Mouse (Mus musculus) adrenal gland, postnatal 4 days (tissue): Measurements from ENCODE around the gene 1700029I15Rik. TPM values are rescaled to one million over a fixed set of nuclear protein-coding genes. Genes with fewer than 3 reads are reported as not detected.

ENCODE experiments used
- DNase-seq, 2 experiments: peaks; one replicate each; pipeline ENCODE4 v3.0.0; 2021 to 2022; ENCODE audit warnings: low spot score in 2 of 2, mixed read lengths in 2 of 2
- total RNA-seq, 2 experiments: library from RNA; stranded (reverse); gene quantifications; 2 replicates each; pipeline ENCODE4 v1.2.3; 2021

The 1700029I15Rik gene
- total RNA-seq, 2 experiments from 2014 or later: 13.8 to 13.9 TPM

DNA sequence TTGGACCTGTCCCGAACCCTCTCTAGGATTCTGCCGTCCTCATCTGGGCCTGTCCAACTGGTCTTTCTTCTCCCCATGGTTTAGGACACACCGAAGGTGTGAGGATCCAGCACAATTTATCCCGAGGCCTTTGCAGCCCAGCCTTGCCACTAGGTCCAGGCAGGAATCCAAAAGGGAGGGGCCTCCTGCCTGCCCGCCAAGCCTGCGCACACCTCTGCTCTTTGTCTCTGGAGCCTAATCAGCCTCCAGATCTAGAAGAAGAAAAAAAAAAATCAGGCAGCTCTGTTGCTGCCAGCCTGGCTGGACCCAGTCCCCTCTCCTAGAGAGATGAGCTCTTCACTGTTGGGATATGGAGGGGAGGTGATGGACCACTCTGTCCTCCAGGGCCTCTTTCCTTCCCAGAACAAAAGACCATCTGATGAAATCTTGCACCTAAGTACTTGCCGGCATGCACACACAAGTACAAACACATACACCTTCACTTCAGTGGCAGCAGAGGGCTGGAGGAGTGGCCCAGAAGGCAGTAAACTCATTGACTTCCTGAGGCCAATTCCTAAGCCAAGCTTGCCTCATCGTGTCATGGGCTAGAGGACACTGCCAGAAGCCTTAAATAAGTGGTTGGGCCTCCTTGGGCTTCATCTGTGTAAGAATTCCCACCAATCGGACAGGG, 9.4 kb upstream of the 1700029I15Rik start:
- no peak for DNase-seq

DNA sequence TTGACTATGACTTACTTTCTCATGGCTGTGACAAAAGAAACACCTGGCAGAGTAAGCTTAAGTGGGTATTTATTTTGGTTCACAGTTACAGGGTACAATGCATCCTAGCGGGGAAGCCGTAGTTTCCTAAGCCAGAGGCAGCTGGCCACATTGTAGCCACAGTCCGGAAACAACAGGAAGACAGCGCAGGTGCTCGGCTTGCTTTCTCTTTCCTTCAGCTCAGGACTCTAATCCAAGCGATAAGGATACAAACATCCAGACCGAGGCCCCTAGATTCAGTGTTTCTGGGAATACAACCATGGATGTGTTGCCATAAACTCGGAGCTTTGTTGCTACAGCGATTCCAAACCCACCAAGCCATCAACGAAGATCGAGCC, 8.9 kb upstream of the 1700029I15Rik start:
- no peak for DNase-seq

DNA sequence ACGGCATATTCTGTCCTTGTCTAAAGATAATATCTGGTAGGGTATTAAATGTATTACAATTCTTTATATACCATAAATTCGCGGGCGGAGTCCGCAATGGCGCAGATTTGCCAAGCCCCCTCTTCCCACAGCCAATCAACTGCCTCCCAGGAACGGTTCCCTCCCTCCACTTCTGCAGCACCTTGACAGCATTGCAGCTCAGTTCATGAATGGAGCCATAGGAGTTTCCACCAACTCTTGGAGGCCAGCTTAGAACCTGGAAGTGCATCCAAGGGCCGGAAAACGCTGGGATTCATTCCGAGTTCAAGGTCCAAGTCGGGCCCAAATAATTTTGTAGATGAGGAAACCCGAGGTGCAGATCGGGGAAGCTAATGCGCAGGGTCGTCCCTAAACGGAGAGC, 7.8 kb upstream of the 1700029I15Rik start, which contains the start of the genes Pex16 and Large2:
Gene Pex16, plus strand, starts transcription at position 163 of the 400 bp plus-strand sequence.
Gene Large2, minus strand, starts transcription at position 356 of the 400 bp plus-strand sequence.
- no peak for DNase-seq

DNA sequence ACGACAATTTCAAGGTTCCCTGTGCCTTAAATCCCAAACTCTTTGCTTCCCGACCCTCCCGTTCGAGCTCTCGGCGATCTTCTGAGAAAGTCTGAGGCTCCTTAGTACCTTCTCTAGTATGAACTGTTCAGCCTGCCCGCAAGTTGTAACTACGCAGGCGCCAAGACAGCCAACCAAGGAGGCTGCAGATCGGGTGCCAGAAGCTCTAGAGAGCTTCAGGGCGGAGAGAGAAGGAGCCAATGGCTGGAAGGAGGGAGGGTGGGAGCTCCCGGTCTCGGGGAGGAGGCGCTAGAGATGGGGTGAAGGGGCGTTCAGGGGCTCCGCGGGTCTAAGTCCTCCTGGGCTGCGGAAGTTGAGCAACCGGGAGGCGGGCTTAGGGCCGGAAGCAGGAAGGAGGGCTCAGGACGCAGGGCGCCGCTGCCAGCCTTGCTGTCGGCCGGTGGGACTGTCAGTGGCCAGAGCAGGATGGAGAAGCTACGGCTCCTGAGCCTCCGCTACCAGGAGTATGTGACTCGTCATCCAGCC, 7.2 kb upstream of the 1700029I15Rik start:
- peak; percentile 77 to 85 for DNase-seq

DNA sequence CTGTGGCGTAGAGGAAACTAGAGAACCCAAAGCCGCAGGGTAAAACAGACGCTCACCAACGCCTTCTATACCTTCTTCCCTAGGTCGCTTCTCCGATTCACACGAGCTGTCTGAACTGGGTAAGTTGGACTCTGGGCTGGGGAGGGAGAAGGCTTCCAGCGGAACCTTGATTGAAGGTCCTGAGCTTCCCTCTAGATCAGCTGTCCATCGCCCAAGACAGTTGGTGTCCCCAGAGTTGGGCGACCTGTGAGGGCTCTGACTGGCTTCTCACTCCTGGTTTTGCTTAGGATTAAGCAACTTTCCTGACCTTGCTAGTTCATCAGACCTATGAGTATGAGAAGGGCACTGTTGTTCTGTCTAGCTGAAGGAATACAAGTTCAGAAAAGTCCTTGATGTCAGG, 6.5 kb upstream of the 1700029I15Rik start:
- no peak for DNase-seq

DNA sequence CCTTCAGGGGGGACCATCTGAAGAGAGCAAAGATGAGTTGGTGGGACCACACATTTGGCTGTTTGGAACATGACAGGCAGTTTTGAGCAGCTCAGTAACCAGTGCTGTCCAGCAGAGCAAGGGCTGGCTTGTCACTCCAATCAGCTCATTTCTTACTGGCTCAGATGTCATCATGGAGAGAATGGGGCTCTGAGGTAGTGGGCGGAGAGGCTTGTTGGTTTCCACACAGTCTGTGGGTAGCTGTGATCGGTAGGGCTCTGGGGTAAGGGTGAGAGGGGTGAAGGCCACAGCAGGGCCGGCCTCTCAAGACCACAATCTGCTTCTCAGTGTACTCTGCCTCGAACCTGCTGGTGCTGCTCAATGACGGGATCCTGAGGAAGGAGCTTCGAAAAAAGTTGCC, 6.0 kb upstream of the 1700029I15Rik start:
- no peak for DNase-seq

DNA sequence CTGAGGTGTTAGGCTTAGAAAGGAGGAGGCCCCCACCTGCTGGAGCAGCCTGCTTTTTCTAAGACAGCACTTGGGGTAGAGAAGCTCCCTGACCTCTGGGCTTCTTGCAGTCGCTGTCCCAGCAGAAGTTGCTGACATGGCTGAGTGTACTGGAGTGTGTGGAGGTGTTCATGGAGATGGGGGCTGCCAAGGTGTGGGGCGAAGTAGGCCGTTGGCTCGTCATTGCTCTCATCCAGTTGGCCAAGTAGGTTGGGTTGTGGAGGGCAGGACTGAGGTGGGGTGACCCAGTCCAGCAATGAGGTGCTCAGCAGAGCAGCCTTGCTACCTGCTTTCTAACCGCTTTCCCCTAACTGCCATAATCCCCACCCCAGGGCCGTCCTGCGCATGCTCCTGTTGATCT, 5.0 kb upstream of the 1700029I15Rik start:
- no peak for DNase-seq

DNA sequence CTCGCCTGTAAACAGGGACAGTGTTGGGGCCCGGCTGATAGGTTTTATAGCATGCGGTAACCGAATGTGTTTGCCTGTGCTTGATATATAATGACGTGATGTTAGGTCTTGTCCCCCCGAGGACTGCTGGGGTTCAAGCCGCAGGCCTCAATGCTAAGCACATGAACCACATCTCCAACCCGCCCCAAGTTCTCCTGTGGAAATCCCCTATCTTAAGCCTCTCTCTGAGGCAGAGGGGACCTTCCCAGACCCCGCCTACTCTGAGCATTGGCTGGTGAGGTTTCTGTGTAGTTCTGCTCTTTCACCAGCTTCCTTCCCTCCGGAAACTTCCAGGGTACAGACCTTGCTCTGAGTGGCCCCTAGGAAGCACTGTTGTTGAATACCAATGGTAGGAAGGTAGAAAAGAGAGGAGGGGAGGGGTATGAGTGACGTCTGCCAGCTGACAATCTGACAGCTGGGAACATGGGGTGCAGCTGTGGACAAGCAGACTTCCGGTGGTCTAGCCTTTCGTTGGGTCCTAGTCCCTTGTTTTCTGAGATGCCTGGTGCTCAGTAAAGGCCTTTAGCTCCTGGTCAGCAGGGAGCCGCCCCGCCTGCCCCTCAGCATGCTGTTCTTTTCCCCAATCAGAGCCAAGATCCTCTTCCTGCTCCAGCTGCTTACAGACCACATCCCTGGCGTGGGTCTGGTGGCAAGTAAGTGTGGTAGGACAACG, 2.4 kb upstream of the 1700029I15Rik start:
- no peak for DNase-seq

DNA sequence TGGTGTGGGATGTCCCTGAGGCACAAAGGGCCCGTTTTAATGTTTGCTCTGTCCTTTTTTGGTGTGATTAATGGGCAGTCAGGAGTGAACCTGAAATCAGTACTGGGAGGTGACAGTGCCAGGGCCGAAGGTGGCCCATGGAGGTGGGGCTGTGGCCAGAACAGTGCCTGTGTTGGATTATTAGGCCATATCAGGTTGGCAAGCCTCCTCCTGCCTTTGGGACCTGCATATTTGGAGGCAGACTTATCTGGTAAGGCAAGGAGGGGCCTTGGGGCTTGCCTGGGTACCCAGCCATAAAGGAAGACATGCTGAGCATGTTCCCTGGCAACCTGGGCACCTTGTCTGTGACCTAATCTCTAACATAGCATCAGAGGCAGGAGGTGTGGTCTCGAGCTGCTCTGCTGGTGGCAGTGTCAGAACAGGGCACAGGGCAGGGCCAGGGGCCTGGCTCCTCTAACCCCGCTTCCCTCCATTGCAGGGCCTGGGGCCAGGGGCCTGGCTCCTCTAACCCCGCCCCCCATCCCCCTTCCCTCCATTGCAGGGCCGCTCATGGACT, 1.8 kb upstream of the 1700029I15Rik start:
- no peak for DNase-seq

DNA sequence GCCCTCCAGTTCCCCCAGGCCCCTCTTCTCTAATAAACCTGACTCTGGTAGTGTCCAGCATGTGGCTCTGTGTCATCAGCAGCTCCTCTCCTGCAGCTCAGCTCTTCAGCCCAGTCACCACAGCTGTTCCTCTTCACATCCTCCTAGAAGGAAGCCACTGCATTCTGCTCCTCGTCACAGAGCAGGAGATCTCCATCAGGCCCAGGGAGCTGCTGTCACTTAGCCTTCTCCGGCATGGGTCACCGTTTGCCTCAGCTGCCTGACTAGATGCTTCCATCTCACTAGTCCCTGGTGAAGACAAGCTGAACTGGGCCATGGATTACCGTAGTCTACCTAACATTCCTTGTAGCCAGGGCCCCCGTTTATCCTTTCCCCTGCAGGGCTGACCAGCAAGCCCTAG, 1.2 kb upstream of the 1700029I15Rik start:
- no peak for DNase-seq

DNA sequence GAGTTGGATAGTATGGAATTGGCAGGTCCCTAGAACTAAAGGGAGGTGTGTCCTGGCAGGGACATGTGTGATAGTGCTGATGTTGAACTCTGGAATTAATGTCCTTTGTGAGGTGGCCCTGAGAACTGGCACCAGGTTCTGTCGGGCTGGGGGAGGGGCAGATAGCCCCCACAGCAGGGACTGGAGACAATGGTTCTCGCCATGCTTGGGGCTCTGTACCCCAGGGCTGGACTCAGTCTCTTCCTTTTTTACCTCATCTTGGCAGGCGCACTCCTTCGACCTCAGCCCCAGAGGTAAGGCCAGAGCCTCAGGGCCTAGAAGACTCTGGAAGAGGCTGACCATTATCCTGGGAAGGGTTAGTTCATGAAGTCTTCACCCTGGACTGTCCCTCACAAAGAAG, 421 bp downstream of the 1700029I15Rik start:
- DNase-seq: no peak

DNA sequence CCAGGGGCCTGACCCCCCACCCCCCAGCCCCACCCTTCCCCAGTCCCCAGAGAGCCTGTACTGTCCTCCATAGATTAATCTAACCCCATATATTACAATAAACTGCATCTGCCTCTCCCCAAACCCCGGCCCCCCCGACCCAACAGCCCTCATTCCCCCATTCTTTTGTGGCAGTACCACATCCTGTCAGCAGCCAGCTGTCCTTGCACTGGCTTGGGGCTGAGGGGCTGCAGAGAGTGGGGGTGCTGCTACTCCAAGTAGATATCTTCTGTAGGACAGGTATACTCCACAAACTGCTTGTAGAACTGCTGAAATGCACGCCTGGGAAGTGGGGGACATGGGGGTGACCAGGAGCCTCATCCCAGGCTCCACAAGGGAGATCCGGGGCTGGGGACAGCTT, 1.8 kb downstream of the 1700029I15Rik start:
- DNase-seq: no peak

DNA sequence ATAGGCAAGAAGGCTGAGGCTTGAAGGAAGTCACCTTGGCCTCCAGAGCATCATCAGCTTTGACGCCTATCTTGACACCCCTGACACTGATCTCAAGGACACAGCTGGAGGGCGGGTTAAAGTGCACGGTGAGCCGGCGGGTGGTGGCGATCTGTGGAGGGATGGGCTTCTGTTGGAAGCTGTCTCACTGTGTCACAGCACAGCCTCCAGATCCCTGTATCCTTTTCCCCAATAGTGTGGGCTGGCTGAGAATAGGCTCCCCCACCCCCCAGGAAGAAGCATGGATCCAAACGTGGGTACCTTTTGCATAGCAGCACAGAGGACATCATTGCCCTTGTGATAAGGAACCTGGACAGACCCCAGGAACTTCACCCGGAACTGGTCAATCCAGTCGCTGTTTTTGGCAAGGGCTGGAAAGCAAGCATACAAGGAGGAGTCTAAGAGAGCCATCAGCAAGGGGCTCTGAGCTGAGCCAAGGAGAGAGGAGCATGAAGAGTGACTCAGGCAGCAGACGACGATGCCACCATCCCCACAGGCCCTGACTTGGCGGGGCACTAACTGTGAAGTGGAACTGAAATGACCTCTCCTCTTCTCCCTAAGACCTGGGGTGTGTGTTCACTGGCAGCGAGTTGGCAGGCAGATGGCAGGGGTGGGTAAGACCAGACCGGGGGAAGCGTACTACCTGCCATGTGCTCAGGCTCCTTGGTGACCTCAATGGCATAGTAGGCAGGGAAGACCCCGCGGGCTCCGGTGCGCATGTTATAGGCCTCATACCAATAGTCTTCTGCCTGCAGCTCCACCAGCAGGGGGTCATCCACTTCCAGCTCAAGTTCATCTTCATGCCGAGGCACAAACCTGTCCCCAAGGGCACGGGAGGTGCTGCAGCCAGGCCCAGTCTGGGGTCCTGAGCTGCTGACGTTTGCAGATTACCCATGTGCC, 3.0 kb downstream of the 1700029I15Rik start:
- no peak for DNase-seq

DNA sequence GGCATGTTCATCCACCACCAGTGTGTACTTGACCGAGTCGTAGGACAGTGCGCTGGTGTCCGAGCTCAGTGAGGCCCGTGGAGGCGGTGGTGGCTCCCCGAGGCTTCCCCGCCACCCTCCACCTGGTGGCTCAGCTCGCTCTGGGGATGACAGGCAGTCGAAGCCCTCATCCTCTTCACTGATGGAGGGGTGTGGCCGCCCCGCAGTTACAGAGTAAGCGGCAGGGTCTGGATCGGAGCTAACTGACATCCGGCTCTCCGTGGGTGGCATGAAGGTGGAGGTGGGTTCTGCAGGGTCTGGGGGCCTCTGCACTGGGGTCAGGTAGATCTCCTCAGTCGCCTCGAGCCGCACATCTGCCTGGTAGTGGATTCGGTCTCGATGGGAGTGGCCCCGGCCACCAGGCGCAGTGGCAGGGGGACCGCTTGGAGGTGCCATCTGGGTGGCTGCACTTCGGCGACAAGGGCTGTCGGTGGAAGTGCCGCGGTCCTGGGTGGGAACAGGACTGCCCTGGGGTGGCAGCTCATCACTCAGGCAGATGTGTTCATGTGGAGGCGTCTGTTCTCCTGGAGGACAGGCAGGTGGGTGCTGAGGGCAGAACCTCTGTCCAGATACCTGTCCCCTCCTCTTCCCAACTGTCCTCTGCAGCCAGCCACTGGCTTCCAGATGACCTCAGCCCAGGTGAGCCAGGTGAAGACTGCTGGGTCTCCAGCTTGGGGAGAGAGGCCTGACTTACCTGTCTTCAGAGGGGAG, 4.7 kb downstream of the 1700029I15Rik start:
- DNase-seq: no peak

DNA sequence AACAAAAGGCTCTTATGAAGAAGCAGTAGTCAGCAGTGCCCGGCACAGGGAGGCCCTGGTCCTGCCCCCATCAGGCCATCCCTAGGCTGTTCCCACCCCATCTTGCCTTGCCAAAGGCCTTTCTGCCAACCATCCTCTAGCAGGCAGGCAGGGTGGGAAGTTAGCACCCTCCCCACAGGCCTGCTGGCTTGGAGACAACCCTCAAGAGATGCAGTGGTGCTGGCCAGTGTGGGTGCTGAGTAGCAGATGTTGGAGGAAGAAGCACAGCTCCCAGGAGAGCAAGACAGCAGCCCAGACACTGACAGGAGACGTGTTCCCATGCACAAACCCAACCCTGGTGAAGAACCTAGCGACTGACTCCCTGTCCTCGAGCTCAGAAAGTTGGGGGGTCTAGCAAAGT, 5.3 kb downstream of the 1700029I15Rik start:
- DNase-seq: no peak

DNA sequence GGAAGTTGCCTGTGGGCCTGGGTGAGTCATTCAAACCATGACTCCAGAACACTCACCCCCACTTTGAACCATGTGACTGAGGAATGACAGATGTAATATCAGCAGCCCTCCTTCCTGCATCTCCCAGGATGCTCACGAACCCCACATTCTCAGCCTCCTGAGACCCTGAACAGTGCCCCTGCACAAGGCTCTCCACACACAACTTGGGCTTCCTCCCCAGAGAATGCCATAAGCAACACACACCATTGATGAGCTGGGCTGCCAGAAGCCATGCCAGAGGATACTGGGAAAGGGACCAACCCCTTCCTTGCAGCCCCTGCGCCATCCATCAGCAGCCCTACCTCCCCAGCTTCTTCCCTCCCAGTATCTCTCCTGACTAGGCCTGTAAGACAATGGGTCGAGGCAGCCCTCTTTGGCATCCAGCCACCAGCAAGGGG, 5.8 kb downstream of the 1700029I15Rik start:
- DNase-seq: no peak

DNA sequence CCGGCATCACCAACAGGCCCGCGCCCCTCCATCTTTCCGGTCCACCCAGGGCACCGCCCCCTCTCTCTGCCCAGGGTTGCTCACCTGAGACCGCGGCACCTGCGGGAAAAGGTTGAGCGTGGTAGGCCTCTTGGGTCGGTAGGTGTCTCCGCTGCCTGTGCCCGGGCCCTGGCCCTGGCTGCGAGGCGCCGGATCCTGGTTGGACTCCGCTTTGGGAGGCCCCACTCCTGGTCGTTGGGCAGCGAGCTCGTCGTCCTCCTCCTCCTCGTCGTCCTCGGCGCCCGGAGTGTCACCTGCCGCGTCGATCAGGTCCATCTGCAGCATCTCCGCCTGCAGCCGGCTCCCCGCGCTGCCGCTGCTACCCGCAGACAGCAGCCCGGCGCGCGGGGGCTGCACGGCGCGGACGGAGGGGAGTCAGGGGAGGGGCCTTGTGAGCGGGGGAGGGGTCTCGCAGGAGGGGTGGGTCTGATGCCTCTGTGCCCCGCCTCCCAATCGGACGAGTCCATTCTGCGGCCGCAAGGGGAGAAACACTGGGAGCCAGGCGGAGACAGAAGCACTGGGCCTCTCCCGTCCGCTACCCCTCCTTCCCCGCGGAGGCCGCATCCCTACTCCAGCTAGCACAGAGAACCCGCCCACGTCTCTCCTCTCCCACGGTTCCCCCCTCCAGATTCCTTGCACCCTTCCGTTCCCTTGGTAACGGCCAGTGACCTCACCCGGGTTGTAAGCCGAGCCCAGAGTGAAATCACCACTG, 6.7 kb downstream of the 1700029I15Rik start:
- DNase-seq: peak; percentile 58 to 68

DNA sequence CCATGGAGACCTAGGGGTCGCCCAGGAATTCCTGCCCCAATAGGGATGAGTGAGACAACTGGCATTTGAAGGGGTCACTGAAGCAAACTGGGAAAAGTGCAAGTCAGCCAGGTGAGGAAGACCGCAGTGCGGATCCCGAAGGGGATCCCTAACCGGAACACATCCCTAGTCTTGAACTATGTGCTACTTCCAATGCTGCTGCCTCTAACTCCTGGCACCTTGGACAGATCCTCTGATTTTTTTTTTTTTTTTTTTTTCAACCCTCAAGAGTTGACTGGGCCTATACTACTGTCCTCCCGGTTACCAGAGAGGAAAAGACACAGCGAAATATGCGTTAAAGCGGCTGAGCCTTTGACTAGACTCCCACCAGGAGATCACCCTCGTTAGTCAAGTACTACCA, 7.3 kb downstream of the 1700029I15Rik start:
- DNase-seq: no peak

DNA sequence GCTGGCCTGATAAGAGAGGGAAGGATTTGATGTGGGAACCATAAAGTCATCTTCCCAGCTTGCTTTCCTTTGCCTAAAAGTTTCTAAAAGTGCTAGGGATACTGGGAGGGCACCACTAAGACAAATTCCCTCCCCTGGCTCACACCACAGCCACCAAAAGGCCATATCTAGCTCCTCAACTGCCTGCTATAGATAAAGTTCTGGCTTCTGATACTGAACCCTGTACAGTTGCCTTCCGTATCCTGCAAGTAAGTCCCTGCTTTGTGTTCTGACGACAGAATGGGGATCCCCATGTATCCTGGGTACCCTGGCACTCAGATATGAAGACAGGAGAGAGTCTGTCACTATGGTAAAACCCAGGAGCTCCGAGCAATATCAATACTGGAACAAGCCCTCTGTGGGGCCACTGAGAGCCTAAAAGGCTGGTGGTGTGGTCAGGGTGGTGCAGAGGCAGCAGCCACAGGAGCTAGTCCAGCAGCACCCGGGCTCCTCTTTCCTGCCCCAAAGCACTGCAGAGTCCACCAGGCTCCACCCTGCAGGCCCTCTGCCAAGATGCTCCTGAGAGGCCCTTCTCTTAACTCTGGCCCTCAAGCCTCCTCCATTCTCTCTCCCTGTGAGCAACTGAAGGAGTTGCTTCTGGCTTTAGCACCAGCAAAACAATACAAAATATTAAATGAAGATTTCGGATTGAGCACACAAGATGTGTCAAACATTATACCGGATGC, 8.0 kb downstream of the 1700029I15Rik start:
- no peak for DNase-seq
